Mouse (Mus musculus) myocyte (in vitro differentiated cells): ENCODE measurements around the gene Mad1l1. TPM values are rescaled to one million over a fixed set of nuclear protein-coding genes. Genes with fewer than 3 reads are reported as not detected.

Experiments
- H3K27me3 ChIP-seq: one replicate; pipeline ENCODE4 v1.6.1; 2011; ENCODE audit not compliant: control insufficient read depth, insufficient read depth, insufficient read length
- H3K36me3 ChIP-seq: one replicate; pipeline ENCODE4 v1.6.1; 2011; ENCODE audit not compliant: control insufficient read depth, insufficient read depth
- H3K4me2 ChIP-seq: one replicate; pipeline ENCODE4 v1.6.1; 2011; ENCODE audit warnings: low read depth, control low read depth
- H3K4me3 ChIP-seq: one replicate; pipeline ENCODE4 v1.5.1; 2011; ENCODE audit warnings: mild to moderate bottlenecking, control low read depth, moderate library complexity
- H3K79me2 ChIP-seq: one replicate; pipeline ENCODE4 v1.6.1; 2011; ENCODE audit not compliant: control insufficient read depth, insufficient read depth
- H3ac ChIP-seq: one replicate; pipeline ENCODE4 v1.6.1; 2011; ENCODE audit not compliant: control insufficient read depth, insufficient read length
- CEBPB ChIP-seq: IDR thresholded peaks from 2 replicates; pipeline ENCODE4 v1.6.1; 2011; ENCODE audit warnings: mild to moderate bottlenecking, moderate library complexity; ENCODE audit not compliant: poor library complexity, insufficient read depth, severe bottlenecking
- E2F4 ChIP-seq: IDR thresholded peaks from one replicate; pipeline ENCODE4 v1.6.1; 2011; ENCODE audit warnings: mild to moderate bottlenecking, control low read depth, moderate library complexity; ENCODE audit not compliant: insufficient read depth
- MAX ChIP-seq: IDR thresholded peaks from one replicate; pipeline ENCODE4 v1.6.1; 2011; ENCODE audit warnings: low read depth, mild to moderate bottlenecking, control low read depth
- MYOD1 ChIP-seq, 3 experiments: IDR thresholded peaks; one replicate each; pipeline ENCODE4 v1.6.1; 2011; ENCODE audit warnings: control low read depth in 2 of 3, low read depth in 2 of 3, mild to moderate bottlenecking in 2 of 3, moderate library complexity in 1 of 3; ENCODE audit not compliant: insufficient read length in 2 of 3, control insufficient read depth in 1 of 3
- MYOG ChIP-seq, 3 experiments: IDR thresholded peaks; one replicate each; pipeline ENCODE4 v1.6.1; 2011; ENCODE audit warnings: control low read depth in 2 of 3, low read depth in 2 of 3, mild to moderate bottlenecking in 2 of 3; ENCODE audit not compliant: insufficient read length in 2 of 3, control insufficient read depth in 1 of 3, insufficient read depth in 1 of 3
- POLR2A ChIP-seq: IDR thresholded peaks from one replicate; pipeline ENCODE4 v1.6.1; 2011; ENCODE audit warnings: low read depth, mild to moderate bottlenecking, control low read depth, moderate library complexity; ENCODE audit not compliant: insufficient read length
- POLR2AphosphoS2 ChIP-seq: IDR thresholded peaks from one replicate; pipeline ENCODE4 v1.6.1; 2011; ENCODE audit warnings: low read depth, control low read depth; ENCODE audit not compliant: insufficient read length
- REST ChIP-seq: IDR thresholded peaks from one replicate; pipeline ENCODE4 v1.6.1; 2011; ENCODE audit warnings: mild to moderate bottlenecking, control low read depth, moderate library complexity; ENCODE audit not compliant: insufficient read depth, insufficient read length
- SRF ChIP-seq: IDR thresholded peaks from one replicate; pipeline ENCODE4 v1.6.1; 2011; ENCODE audit warnings: low read depth; ENCODE audit not compliant: control insufficient read depth, insufficient read length
- TCF12 ChIP-seq: IDR thresholded peaks from one replicate; pipeline ENCODE4 v1.6.1; 2011; ENCODE audit warnings: mild to moderate bottlenecking, control low read depth; ENCODE audit not compliant: poor library complexity, insufficient read depth, severe bottlenecking
- TCF3 ChIP-seq: IDR thresholded peaks from one replicate; pipeline ENCODE4 v1.6.1; 2011; ENCODE audit warnings: low read depth, control low read depth; ENCODE audit not compliant: insufficient read length
- USF1 ChIP-seq: IDR thresholded peaks from one replicate; pipeline ENCODE4 v1.6.1; 2011; ENCODE audit warnings: low read depth, mild to moderate bottlenecking, control low read depth, moderate library complexity
- polyA plus RNA-seq: library from polyadenylated mRNA; unstranded; fragments of >200 nt; fragmentation: generic; extraction: Trizol; gene quantifications from one replicate; pipeline ENCODE4 v1.2.1, GENCODE M21; 2012; ENCODE audit warnings: missing spikeins

Mad1l1 gene
- polyA plus RNA-seq, 1 experiment = 35.6 TPM

DNA sequence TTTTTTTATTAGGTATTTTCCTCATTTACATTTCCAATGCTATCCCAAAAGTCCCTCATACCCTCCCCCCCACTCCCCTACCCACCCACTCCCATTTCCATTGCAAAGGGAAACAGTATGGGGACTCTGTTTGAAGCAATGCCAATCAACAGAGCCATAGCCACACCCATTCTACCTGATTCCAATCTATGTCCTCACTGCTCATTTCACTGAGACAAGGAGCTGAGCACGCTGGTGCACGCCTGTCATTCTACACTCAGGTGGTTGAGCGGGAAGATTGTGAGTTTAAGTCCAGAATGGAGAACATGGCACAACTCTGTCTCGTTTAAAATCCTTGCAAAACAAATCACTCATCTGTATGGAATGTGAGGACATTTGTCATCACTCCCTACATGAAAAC, 11.2 kb upstream of the Mad1l1 start:
- no peak overlapping the region for H3ac ChIP-seq
- peak overlapping the region; percentile 59 for H3K4me3 ChIP-seq
- H3K79me2 ChIP-seq = no peaks in the 10 kb centered on the region
- no peak overlapping the region for H3K4me2 ChIP-seq
- TF ChIP-seq MYOG (IDR thresholded peaks at IDR 0.05; ENCODE audit: control insufficient read depth in 1 of 3, insufficient read depth in 1 of 3, insufficient read length in 2 of 3, low read depth in 2 of 3) (no peak), E2F4 (no peak)
- H3K36me3 ChIP-seq = peaks cover 6% of the 10 kb centered on the region
- no peaks in the 10 kb centered on the region for H3K27me3 ChIP-seq

DNA sequence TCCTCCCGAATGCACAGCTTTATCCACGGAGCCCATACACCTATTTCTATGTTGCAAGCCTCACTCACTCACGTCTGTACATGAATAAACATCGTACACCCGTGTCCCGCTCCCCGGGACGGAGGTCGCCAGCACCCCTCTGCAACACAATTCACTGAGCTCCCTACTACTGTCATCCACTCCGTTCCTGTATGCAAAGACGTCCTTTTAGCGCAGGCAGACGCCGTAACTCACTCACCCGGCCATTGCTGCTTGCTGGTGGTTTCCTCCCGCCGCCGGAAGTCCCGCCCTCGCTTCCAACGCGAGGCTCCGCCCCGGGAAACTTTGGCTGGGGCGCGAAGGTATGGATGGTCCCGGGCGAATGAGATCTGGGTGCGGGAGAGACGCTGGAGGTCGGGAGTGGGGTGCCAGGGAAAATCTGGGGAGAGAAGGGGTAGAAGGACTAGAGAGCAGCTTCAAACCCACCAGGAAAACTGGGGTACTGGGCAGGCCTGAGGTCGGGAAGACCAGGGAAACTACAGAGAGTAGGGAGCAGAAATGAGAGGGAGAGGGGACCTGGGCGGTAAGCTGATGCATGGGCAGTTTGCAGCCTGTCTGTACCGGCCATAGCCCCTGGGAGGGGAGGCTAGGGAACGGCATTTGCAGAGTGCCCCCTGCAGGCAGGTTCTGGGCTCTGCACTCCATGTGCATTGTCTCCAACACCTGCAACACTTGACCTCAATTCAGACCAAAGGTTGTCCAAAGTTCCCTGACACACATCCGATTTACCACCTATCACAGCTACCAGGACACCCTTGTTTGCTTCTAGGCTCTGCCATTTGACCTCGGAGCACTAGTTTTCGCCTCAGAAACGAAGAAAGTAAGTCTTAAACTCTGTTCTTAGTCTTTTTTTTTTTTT, 10.5 kb upstream of the Mad1l1 start, which contains the start of gene Mrm2:
Gene Mrm2 (minus strand): TSS at position 284 of the 898 bp plus-strand sequence.
- Histone ChIP-seq H3K4me3 (peak within 1 kb of the TSS; percentile 59), H3ac (peak within 1 kb of the TSS; percentile 27), H3K27me3 (no peaks in the 10 kb centered on the region), H3K79me2 (no peaks in the 10 kb centered on the region), H3K36me3 (peaks cover 6% of the 10 kb centered on the region), H3K4me2 (peak within 1 kb of the TSS; percentile 93)
- no peak for TF ChIP-seq MAX
- TF ChIP-seq TCF3 = no peak
- no peak for TF ChIP-seq CEBPB
- TF ChIP-seq MYOD1 (IDR thresholded peaks at IDR 0.05; ENCODE audit: control insufficient read depth in 1 of 3, insufficient read length in 2 of 3, low read depth in 2 of 3) = no peak
- no peak for TF ChIP-seq MYOG (IDR thresholded peaks at IDR 0.05; ENCODE audit: control insufficient read depth in 1 of 3, insufficient read depth in 1 of 3, insufficient read length in 2 of 3, low read depth in 2 of 3)
- no peak for TF ChIP-seq REST
- peak; percentile 91 for TF ChIP-seq POLR2AphosphoS2
- TF ChIP-seq TCF12 = no peak
- no peak for TF ChIP-seq SRF
- peak; percentile 83 for TF ChIP-seq POLR2A
- peak; percentile 69 for TF ChIP-seq E2F4
- no peak for TF ChIP-seq USF1

DNA sequence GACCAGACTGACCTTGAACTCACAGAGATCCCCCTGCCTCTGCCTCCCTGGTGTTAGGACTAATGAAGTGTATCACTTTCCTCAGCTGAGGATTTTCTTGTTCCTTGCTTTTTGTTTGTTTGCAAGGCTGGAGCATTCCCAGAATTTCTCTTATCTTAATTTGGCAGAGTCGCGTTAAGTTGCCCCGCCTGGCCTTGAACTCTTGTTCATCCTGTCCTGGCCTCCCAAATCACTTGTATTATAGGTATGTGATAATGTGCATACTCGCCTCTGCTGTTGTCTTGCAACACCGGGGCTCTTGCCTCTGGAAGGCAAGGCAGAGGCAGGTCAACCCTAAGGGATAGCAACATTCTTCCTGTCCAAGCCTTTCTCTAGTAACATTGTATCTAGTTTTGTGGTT, 2.7 kb upstream of the Mad1l1 start:
- Histone ChIP-seq H3K27me3 (no peaks in the 10 kb centered on the region), H3K4me3 (no peak overlapping the region), H3K4me2 (no peak overlapping the region), H3K79me2 (peaks cover 26% of the 10 kb centered on the region), H3K36me3 (peaks cover 6% of the 10 kb centered on the region), H3ac (no peak overlapping the region)
- no peak for TF ChIP-seq E2F4
- no peak for TF ChIP-seq POLR2A

DNA sequence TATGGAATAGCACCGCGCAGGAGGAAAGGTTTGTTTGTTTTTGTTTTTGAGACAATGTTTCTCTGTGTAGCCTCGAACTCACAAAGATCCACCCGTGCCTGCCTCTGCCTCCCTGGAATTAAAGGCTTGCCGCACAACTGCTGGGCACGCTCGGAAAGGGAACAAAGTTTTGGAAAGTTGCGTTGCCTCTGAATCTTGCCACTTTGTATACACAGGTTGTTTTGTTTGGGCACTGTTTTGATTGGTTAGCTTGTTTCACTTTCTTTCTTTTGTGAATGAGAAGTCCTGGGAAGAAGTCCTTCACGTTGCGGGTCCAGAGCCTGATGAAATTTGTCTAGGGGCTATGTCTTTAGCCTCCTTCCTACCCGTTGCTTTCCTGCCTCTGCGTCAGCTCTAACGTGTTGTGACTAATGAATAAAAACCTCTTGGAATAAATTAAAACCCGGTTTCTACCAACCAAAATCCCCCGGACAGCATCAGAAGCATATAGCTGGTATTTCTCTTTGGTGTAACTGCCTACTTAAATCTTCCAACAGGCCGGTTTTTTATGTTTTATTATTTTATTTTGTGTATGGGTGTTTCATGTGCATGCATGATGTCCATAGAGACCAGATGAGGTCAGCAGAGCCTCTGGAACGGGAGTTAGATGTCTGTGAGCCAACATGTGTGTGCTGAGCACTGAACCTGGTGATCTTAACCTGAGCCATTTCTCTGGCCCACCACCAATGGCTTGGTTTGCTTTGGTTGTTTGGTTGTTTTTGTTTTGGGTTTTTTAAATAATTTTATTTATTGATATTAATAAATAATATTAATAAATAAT, 614 bp upstream of the Mad1l1 start:
- H3K4me3 ChIP-seq = peak overlapping the region; percentile 88

More for the DNA sequence above, 614 bp upstream of the Mad1l1 start:
- H3K4me2 ChIP-seq = peak overlapping the region; percentile 60
- peaks cover 42% of the 10 kb centered on the region for H3K79me2 ChIP-seq
- TF ChIP-seq REST (no peak), SRF (no peak), E2F4 (no peak), MYOG (IDR thresholded peaks at IDR 0.05; ENCODE audit: control insufficient read depth in 1 of 3, insufficient read depth in 1 of 3, insufficient read length in 2 of 3, low read depth in 2 of 3) (no peak), POLR2AphosphoS2 (no peak), MAX (no peak), POLR2A (no peak), CEBPB (no peak), USF1 (no peak), TCF12 (no peak), TCF3 (no peak), MYOD1 (IDR thresholded peaks at IDR 0.05; ENCODE audit: control insufficient read depth in 1 of 3, insufficient read length in 2 of 3, low read depth in 2 of 3) (no peak)
- no peaks in the 10 kb centered on the region for H3K36me3 ChIP-seq
- H3K27me3 ChIP-seq = no peaks in the 10 kb centered on the region
- H3ac ChIP-seq = peak overlapping the region; percentile 94
